Mouse (Mus musculus) heart, adult 2 months (tissue): Measurements from ENCODE around the gene Kcnn4.

Source experiments
- CTCF ChIP-seq: fragments of 200-600 bp; IDR thresholded peaks from 2 replicates; pipeline ENCODE4 v1.8.1; 2022; ENCODE audit warnings: antibody characterized with exemption, mild to moderate bottlenecking, moderate library complexity
- EP300 ChIP-seq: fragments of 200-500 bp; IDR thresholded peaks from 2 replicates; pipeline ENCODE4 v1.6.1; 2011; ENCODE audit warnings: low read depth, low read length, control low read depth; ENCODE audit not compliant: insufficient read depth

GRCm38 (mm10) chr7:24372786-24373185 lies 2.7 kb downstream of the Kcnn4 start:
- no peak for TF ChIP-seq CTCF
- TF ChIP-seq EP300: no peak
